Comparison of ENCODE assay signal across 21 mouse cellular contexts in the genomic region with DNA sequence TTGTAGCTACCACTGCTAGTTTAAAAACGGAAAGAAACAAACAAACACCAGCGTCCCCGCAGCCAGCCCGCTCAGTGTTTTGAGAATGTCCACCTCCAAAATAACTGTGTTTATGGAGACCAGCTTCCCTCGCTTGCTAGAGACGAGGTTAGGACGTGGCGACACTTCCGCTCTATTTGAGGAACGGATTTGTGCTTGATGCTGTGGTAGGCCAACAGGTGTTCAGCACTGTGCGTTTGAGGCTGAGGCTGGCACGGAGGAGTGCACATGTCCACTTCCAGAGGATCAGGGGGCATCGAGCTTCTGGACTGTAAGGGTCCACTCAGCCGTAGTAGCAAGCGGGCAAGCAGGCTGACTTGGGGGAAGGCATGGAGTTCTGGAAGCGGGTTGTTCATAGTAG.
"Had no signal": no experiment of that assay in that cellular context is flagged by ENCODE, and none has a peak within 500 bp of the region (broad histone marks: within the 10 kb centered on the region; RNA-seq: fewer than 3 reads in every experiment).

No protein-coding gene starts in this region.

- H3K36me3 ChIP-seq: lung, embryonic 15.5 days; stomach, embryonic 15.5 days had no signal

- H3K4me3 ChIP-seq: liver, embryonic 15.5 days; lung, embryonic 15.5 days; midbrain, embryonic 10.5 days; midbrain, embryonic 12.5 days; neural tube, embryonic 12.5 days; stomach, embryonic 15.5 days had no signal

- H3K9me3 ChIP-seq: liver, embryonic 15.5 days; lung, embryonic 15.5 days; midbrain, embryonic 10.5 days; midbrain, embryonic 12.5 days; neural tube, embryonic 12.5 days; stomach, embryonic 15.5 days had no signal

- DNase-seq: liver, postnatal 0 days; lung, adult 2 months; lung, postnatal 14 days; lung, postnatal 36 days; midbrain, embryonic 14.5 days; retina, postnatal 1 day; right cerebral cortex, adult 18-20 months; right cerebral cortex, postnatal 25 days; right cerebral cortex, postnatal 4 days; spleen, adult 18-20 months; thymus, adult 2 months; thymus, postnatal 25 days; thymus, postnatal 4 days had no signal

- H3K27ac ChIP-seq: liver, embryonic 15.5 days; lung, embryonic 15.5 days; macrophage; midbrain, embryonic 12.5 days; neural tube, embryonic 12.5 days; stomach, embryonic 15.5 days; stomach, postnatal 0 days had no signal

- H3K27me3 ChIP-seq: liver, embryonic 15.5 days; lung, embryonic 15.5 days; midbrain, embryonic 12.5 days; neural tube, embryonic 12.5 days; stomach, embryonic 15.5 days had no signal

- H3K4me2 ChIP-seq: liver, embryonic 15.5 days; lung, embryonic 15.5 days; midbrain, embryonic 12.5 days; neural tube, embryonic 12.5 days; stomach, embryonic 15.5 days had no signal
